Mouse (Mus musculus) myocyte (in vitro differentiated cells): ENCODE measurements around the gene Hnrnpa3. TPM values are rescaled to one million over a fixed set of nuclear protein-coding genes. Genes with fewer than 3 reads are reported as not detected.

ENCODE experiments used
- H3K27me3 ChIP-seq: one replicate; pipeline ENCODE4 v1.6.1; 2011; ENCODE audit not compliant: control insufficient read depth, insufficient read depth, insufficient read length
- H3K36me3 ChIP-seq: one replicate; pipeline ENCODE4 v1.6.1; 2011; ENCODE audit not compliant: control insufficient read depth, insufficient read depth
- H3K4me2 ChIP-seq: one replicate; pipeline ENCODE4 v1.6.1; 2011; ENCODE audit warnings: low read depth, control low read depth
- H3K4me3 ChIP-seq: one replicate; pipeline ENCODE4 v1.5.1; 2011; ENCODE audit warnings: mild to moderate bottlenecking, control low read depth, moderate library complexity
- H3K79me2 ChIP-seq: one replicate; pipeline ENCODE4 v1.6.1; 2011; ENCODE audit not compliant: control insufficient read depth, insufficient read depth
- H3ac ChIP-seq: one replicate; pipeline ENCODE4 v1.6.1; 2011; ENCODE audit not compliant: control insufficient read depth, insufficient read length
- CEBPB ChIP-seq: IDR thresholded peaks from 2 replicates; pipeline ENCODE4 v1.6.1; 2011; ENCODE audit warnings: mild to moderate bottlenecking, moderate library complexity; ENCODE audit not compliant: poor library complexity, insufficient read depth, severe bottlenecking
- E2F4 ChIP-seq: IDR thresholded peaks from one replicate; pipeline ENCODE4 v1.6.1; 2011; ENCODE audit warnings: mild to moderate bottlenecking, control low read depth, moderate library complexity; ENCODE audit not compliant: insufficient read depth
- MAX ChIP-seq: IDR thresholded peaks from one replicate; pipeline ENCODE4 v1.6.1; 2011; ENCODE audit warnings: low read depth, mild to moderate bottlenecking, control low read depth
- MYOD1 ChIP-seq, 3 experiments: IDR thresholded peaks; one replicate each; pipeline ENCODE4 v1.6.1; 2011; ENCODE audit warnings: control low read depth in 2 of 3, low read depth in 2 of 3, mild to moderate bottlenecking in 2 of 3, moderate library complexity in 1 of 3; ENCODE audit not compliant: insufficient read length in 2 of 3, control insufficient read depth in 1 of 3
- MYOG ChIP-seq, 3 experiments: IDR thresholded peaks; one replicate each; pipeline ENCODE4 v1.6.1; 2011; ENCODE audit warnings: control low read depth in 2 of 3, low read depth in 2 of 3, mild to moderate bottlenecking in 2 of 3; ENCODE audit not compliant: insufficient read length in 2 of 3, control insufficient read depth in 1 of 3, insufficient read depth in 1 of 3
- POLR2A ChIP-seq: IDR thresholded peaks from one replicate; pipeline ENCODE4 v1.6.1; 2011; ENCODE audit warnings: low read depth, mild to moderate bottlenecking, control low read depth, moderate library complexity; ENCODE audit not compliant: insufficient read length
- POLR2AphosphoS2 ChIP-seq: IDR thresholded peaks from one replicate; pipeline ENCODE4 v1.6.1; 2011; ENCODE audit warnings: low read depth, control low read depth; ENCODE audit not compliant: insufficient read length
- REST ChIP-seq: IDR thresholded peaks from one replicate; pipeline ENCODE4 v1.6.1; 2011; ENCODE audit warnings: mild to moderate bottlenecking, control low read depth, moderate library complexity; ENCODE audit not compliant: insufficient read depth, insufficient read length
- SRF ChIP-seq: IDR thresholded peaks from one replicate; pipeline ENCODE4 v1.6.1; 2011; ENCODE audit warnings: low read depth; ENCODE audit not compliant: control insufficient read depth, insufficient read length
- TCF12 ChIP-seq: IDR thresholded peaks from one replicate; pipeline ENCODE4 v1.6.1; 2011; ENCODE audit warnings: mild to moderate bottlenecking, control low read depth; ENCODE audit not compliant: poor library complexity, insufficient read depth, severe bottlenecking
- TCF3 ChIP-seq: IDR thresholded peaks from one replicate; pipeline ENCODE4 v1.6.1; 2011; ENCODE audit warnings: low read depth, control low read depth; ENCODE audit not compliant: insufficient read length
- USF1 ChIP-seq: IDR thresholded peaks from one replicate; pipeline ENCODE4 v1.6.1; 2011; ENCODE audit warnings: low read depth, mild to moderate bottlenecking, control low read depth, moderate library complexity
- polyA plus RNA-seq: library from polyadenylated mRNA; unstranded; fragments of >200 nt; fragmentation: generic; extraction: Trizol; gene quantifications from one replicate; pipeline ENCODE4 v1.2.1, GENCODE M21; 2012; ENCODE audit warnings: missing spikeins

Hnrnpa3 gene
- polyA plus RNA-seq, 1 experiment = 193 TPM

GRCm38 (mm10) chr2:75707420-75707819 is 48.4 kb downstream of the Hnrnpa3 start:
- Histone ChIP-seq H3K4me2 (no peak overlapping the region), H3K4me3 (no peak overlapping the region), H3K36me3 (no peaks in the 10 kb centered on the region), H3K27me3 (no peaks in the 10 kb centered on the region), H3ac (no peak overlapping the region), H3K79me2 (peaks cover 10% of the 10 kb centered on the region)
- TF ChIP-seq MAX (no peak), MYOD1 (IDR thresholded peaks at IDR 0.05; ENCODE audit: control insufficient read depth in 1 of 3, insufficient read length in 2 of 3, low read depth in 2 of 3) (no peak), POLR2A (no peak), POLR2AphosphoS2 (no peak), MYOG (IDR thresholded peaks at IDR 0.05; ENCODE audit: control insufficient read depth in 1 of 3, insufficient read depth in 1 of 3, insufficient read length in 2 of 3, low read depth in 2 of 3) (no peak), TCF12 (no peak), E2F4 (no peak), TCF3 (no peak), SRF (no peak), REST (no peak), USF1 (no peak), CEBPB (no peak)

- Histone ChIP-seq H3K4me3 (no peak overlapping the region), H3K4me2 (no peak overlapping the region), H3ac (no peak overlapping the region), H3K79me2 (no peaks in the 10 kb centered on the region), H3K36me3 (no peaks in the 10 kb centered on the region), H3K27me3 (no peaks in the 10 kb centered on the region)
- TF ChIP-seq USF1 (no peak), REST (no peak), POLR2AphosphoS2 (no peak), MAX (no peak), POLR2A (no peak), TCF3 (no peak), MYOD1 (IDR thresholded peaks at IDR 0.05; ENCODE audit: control insufficient read depth in 1 of 3, insufficient read length in 2 of 3, low read depth in 2 of 3) (no peak), CEBPB (no peak), TCF12 (no peak), E2F4 (no peak), MYOG (IDR thresholded peaks at IDR 0.05; ENCODE audit: control insufficient read depth in 1 of 3, insufficient read depth in 1 of 3, insufficient read length in 2 of 3, low read depth in 2 of 3) (no peak), SRF (no peak)
These were observed 54.0 kb downstream of the Hnrnpa3 start for GRCm38 (mm10) chr2:75713083-75713482.

- Histone ChIP-seq H3ac (no peak overlapping the region), H3K27me3 (no peaks in the 10 kb centered on the region), H3K4me2 (no peak overlapping the region), H3K79me2 (no peaks in the 10 kb centered on the region), H3K4me3 (no peak overlapping the region), H3K36me3 (no peaks in the 10 kb centered on the region)
- no peak for TF ChIP-seq POLR2AphosphoS2
- TF ChIP-seq MYOG (IDR thresholded peaks at IDR 0.05; ENCODE audit: control insufficient read depth in 1 of 3, insufficient read depth in 1 of 3, insufficient read length in 2 of 3, low read depth in 2 of 3) = no peak
- no peak for TF ChIP-seq E2F4
- TF ChIP-seq MYOD1 (IDR thresholded peaks at IDR 0.05; ENCODE audit: control insufficient read depth in 1 of 3, insufficient read length in 2 of 3, low read depth in 2 of 3) = no peak
- no peak for TF ChIP-seq USF1
- TF ChIP-seq REST = no peak
- no peak for TF ChIP-seq TCF3
- no peak for TF ChIP-seq POLR2A
- TF ChIP-seq MAX = no peak
- no peak for TF ChIP-seq TCF12
- no peak for TF ChIP-seq SRF
- no peak for TF ChIP-seq CEBPB
These were observed 55.7 kb downstream of the Hnrnpa3 start for GRCm38 (mm10) chr2:75714766-75715165.

GRCm38 (mm10) chr2:75716046-75717016 is 57.3 kb downstream of the Hnrnpa3 start:
- TF ChIP-seq MAX = no peak
- no peak for TF ChIP-seq POLR2A
- TF ChIP-seq USF1 = no peak
- TF ChIP-seq REST = no peak
- Histone ChIP-seq H3K27me3 (no peaks in the 10 kb centered on the region), H3K4me2 (no peak overlapping the region), H3ac (no peak overlapping the region), H3K4me3 (no peak overlapping the region), H3K79me2 (no peaks in the 10 kb centered on the region), H3K36me3 (no peaks in the 10 kb centered on the region)

Other genes starting within 250 kb of the Hnrnpa3 start
- gene Nfe2l2, start 45.4 kb downstream of the Hnrnpa3 start, polyA plus RNA-seq = 74.1 TPM
- 18.2 TPM for gene Agps, start 172.9 kb downstream of the Hnrnpa3 start, polyA plus RNA-seq